Mouse (Mus musculus) forebrain, postnatal 0 days (tissue): ENCODE measurements at regions not wholly inside any gene's neighbourhood (a gene's known extent, or its start where the extent isn't known, plus 50 kb on each side); places are given as distances from the start of the nearest gene placed in this dataset.

Experiments used
- ATAC-seq: fragments of 200-750 bp; cut with Nextera tagmentation; 2 replicates; pipeline ENCODE4 v1.8.0; 2017; ENCODE audit warnings: mild to moderate bottlenecking, moderate library complexity
- DNase-seq: peaks from one replicate; pipeline ENCODE4 v3.0.0-alpha.2; 2015
- H3K27ac ChIP-seq: fragments of 300-500 bp; sonication (generic); 2 replicates; pipeline ENCODE4 v1.5.1; 2014; ENCODE audit warnings: low read depth, mild to moderate bottlenecking, antibody characterized with exemption, low read length, moderate library complexity, mixed read lengths
- H3K27me3 ChIP-seq: fragments of 300-500 bp; sonication (generic); 2 replicates; pipeline ENCODE4 v1.6.1; 2014; ENCODE audit warnings: mild to moderate bottlenecking, low read length, mixed read lengths; ENCODE audit not compliant: insufficient read depth
- H3K36me3 ChIP-seq: fragments of 300-500 bp; sonication (generic); 2 replicates; pipeline ENCODE4 v1.6.1; 2014; ENCODE audit warnings: mild to moderate bottlenecking, moderate library complexity; ENCODE audit not compliant: insufficient read depth
- H3K4me1 ChIP-seq: fragments of 300-500 bp; sonication (generic); 2 replicates; pipeline ENCODE4 v1.6.1; 2014; ENCODE audit warnings: antibody characterized with exemption; ENCODE audit not compliant: insufficient read depth
- H3K4me2 ChIP-seq: fragments of 300-500 bp; sonication (generic); 2 replicates; pipeline ENCODE4 v1.6.1; 2014; ENCODE audit warnings: low read depth, mild to moderate bottlenecking, moderate library complexity
- H3K4me3 ChIP-seq: fragments of 300-500 bp; sonication (generic); 2 replicates; pipeline ENCODE4 v1.5.1; 2014; ENCODE audit warnings: low read depth, low read length, mixed read lengths
- H3K9ac ChIP-seq: fragments of 300-500 bp; sonication (generic); 2 replicates; pipeline ENCODE4 v1.6.1; 2014; ENCODE audit warnings: mild to moderate bottlenecking
- H3K9me3 ChIP-seq: fragments of 300-500 bp; sonication (generic); 2 replicates; pipeline ENCODE4 v1.6.1; 2016; ENCODE audit warnings: low read length
- CTCF ChIP-seq: sonication (generic); IDR thresholded peaks from 2 replicates; pipeline ENCODE4 v1.5.1; 2016; ENCODE audit warnings: antibody characterized with exemption, control low read depth, low read depth
- WGBS: fragments of 180-500 bp; shearing (Covaris S2); extraction: QIAGEN DNeasy Blood & Tissue Kit; methylation state at CpG from one replicate; pipeline ENCODE4 v1.1.7; 2014; 5-methylcytosine and 5-hydroxymethylcytosine counted together

- peak; percentile 34; the same call in 1 of the 2 replicates for ATAC-seq
- no peak for TF ChIP-seq CTCF
- H3K27ac ChIP-seq, result no peak overlapping the region
- no peaks in the 10 kb centered on the region for H3K4me1 ChIP-seq
- no peaks in the 10 kb centered on the region for H3K9me3 ChIP-seq
- H3K4me2 ChIP-seq, result no peak overlapping the region
- DNase-seq, result no peak
- no peak overlapping the region for H3K9ac ChIP-seq
- H3K27me3 ChIP-seq, result no peaks in the 10 kb centered on the region
- H3K4me3 ChIP-seq, result no peak overlapping the region
- no peaks in the 10 kb centered on the region for H3K36me3 ChIP-seq
- 19% methylated on average over 13 of the region's 13 CpGs for WGBS
These were observed 1026.5 kb downstream of the Adgrl2 start for GRCm38 (mm10) chr3:147963698-147964476.

- no peak for TF ChIP-seq CTCF
- Histone ChIP-seq H3K9ac (no peak overlapping the region), H3K36me3 (no peaks in the 10 kb centered on the region), H3K4me3 (no peak overlapping the region), H3K27me3 (no peaks in the 10 kb centered on the region), H3K27ac (no peak overlapping the region), H3K9me3 (no peaks in the 10 kb centered on the region), H3K4me2 (no peak overlapping the region), H3K4me1 (0 out of 2 replicates have a peak, but pooled peaks cover 6% of the 10 kb centered on the region)
- whole genome bisulfite sequencing, result 39% methylated on average over 13 of the region's 13 CpGs
- DNase-seq, result no peak
- no peak for ATAC-seq
These were observed 1042.2 kb downstream of the Adgrl2 start for GRCm38 (mm10) chr3:147948041-147948592.

GRCm38 (mm10) chr3:147943314-147943713, 1047.0 kb downstream of the Adgrl2 start:
- DNase-seq (no peak), ATAC-seq (no peak)
- no peaks in the 10 kb centered on the region for H3K27me3 ChIP-seq
- no peaks in the 10 kb centered on the region for H3K36me3 ChIP-seq
- H3K9me3 ChIP-seq, result no peaks in the 10 kb centered on the region
- 76% methylated on average over 4 of the region's 4 CpGs for WGBS
- H3K4me3 ChIP-seq, result no peak overlapping the region
- no peak for TF ChIP-seq CTCF
- H3K4me1 ChIP-seq, result 0 out of 2 replicates have a peak, but pooled peaks cover 4% of the 10 kb centered on the region
- H3K27ac ChIP-seq, result no peak overlapping the region
- no peak overlapping the region for H3K9ac ChIP-seq
- no peak overlapping the region for H3K4me2 ChIP-seq

GRCm38 (mm10) chr3:147930811-147931251, 1059.5 kb downstream of the Adgrl2 start:
- WGBS, result 64% methylated on average over 6 of the region's 6 CpGs
- no peak for TF ChIP-seq CTCF
- Histone ChIP-seq H3K27me3 (no peaks in the 10 kb centered on the region), H3K4me1 (no peaks in the 10 kb centered on the region), H3K4me3 (no peak overlapping the region), H3K9me3 (no peaks in the 10 kb centered on the region), H3K27ac (no peak overlapping the region), H3K9ac (no peak overlapping the region), H3K4me2 (no peak overlapping the region), H3K36me3 (no peaks in the 10 kb centered on the region)
- DNase-seq (no peak), ATAC-seq (no peak)

GRCm38 (mm10) chr3:147920181-147920580, 1068.0 kb downstream of the Ttll7 start:
- Histone ChIP-seq H3K4me2 (no peak overlapping the region), H3K27ac (no peak overlapping the region), H3K4me3 (no peak overlapping the region), H3K4me1 (no peaks in the 10 kb centered on the region), H3K36me3 (no peaks in the 10 kb centered on the region), H3K9me3 (no peaks in the 10 kb centered on the region), H3K9ac (no peak overlapping the region), H3K27me3 (no peaks in the 10 kb centered on the region)
- TF ChIP-seq CTCF, result no peak
- ATAC-seq (no peak), DNase-seq (no peak)
- WGBS, result 96% methylated on average over 2 of the region's 2 CpGs

GRCm38 (mm10) chr3:147919701-147920100, 1067.5 kb downstream of the Ttll7 start:
- 72% methylated on average over 3 of the region's 3 CpGs for WGBS
- H3K4me3 ChIP-seq, result no peak overlapping the region
- no peak overlapping the region for H3K4me2 ChIP-seq
- H3K9ac ChIP-seq, result no peak overlapping the region
- no peaks in the 10 kb centered on the region for H3K9me3 ChIP-seq
- no peak overlapping the region for H3K27ac ChIP-seq
- TF ChIP-seq CTCF, result no peak
- ATAC-seq (no peak), DNase-seq (no peak)
- no peaks in the 10 kb centered on the region for H3K4me1 ChIP-seq
- no peaks in the 10 kb centered on the region for H3K36me3 ChIP-seq
- H3K27me3 ChIP-seq, result no peaks in the 10 kb centered on the region

GRCm38 (mm10) chr3:147919146-147919545, 1067.0 kb downstream of the Ttll7 start:
- H3K9me3 ChIP-seq, result no peaks in the 10 kb centered on the region
- no peaks in the 10 kb centered on the region for H3K4me1 ChIP-seq
- no peak overlapping the region for H3K9ac ChIP-seq
- H3K4me3 ChIP-seq, result no peak overlapping the region
- no peaks in the 10 kb centered on the region for H3K27me3 ChIP-seq
- ATAC-seq, result no peak
- H3K4me2 ChIP-seq, result no peak overlapping the region
- no peak for DNase-seq
- H3K27ac ChIP-seq, result no peak overlapping the region
- no peak for TF ChIP-seq CTCF
- no peaks in the 10 kb centered on the region for H3K36me3 ChIP-seq
- WGBS, result 75% methylated on average over 4 of the region's 4 CpGs
